Mouse (Mus musculus) lung, postnatal 36 days (tissue): Measurements from ENCODE around the gene Slco3a1.
A peak's percentile ranks its signal among the peaks of the same experiment; 100 is the strongest.

Experiments
- DNase-seq: peaks from one replicate; pipeline ENCODE4 v3.0.0; 2022; ENCODE audit warnings: mixed read lengths

Slco3a1 gene

DNA sequence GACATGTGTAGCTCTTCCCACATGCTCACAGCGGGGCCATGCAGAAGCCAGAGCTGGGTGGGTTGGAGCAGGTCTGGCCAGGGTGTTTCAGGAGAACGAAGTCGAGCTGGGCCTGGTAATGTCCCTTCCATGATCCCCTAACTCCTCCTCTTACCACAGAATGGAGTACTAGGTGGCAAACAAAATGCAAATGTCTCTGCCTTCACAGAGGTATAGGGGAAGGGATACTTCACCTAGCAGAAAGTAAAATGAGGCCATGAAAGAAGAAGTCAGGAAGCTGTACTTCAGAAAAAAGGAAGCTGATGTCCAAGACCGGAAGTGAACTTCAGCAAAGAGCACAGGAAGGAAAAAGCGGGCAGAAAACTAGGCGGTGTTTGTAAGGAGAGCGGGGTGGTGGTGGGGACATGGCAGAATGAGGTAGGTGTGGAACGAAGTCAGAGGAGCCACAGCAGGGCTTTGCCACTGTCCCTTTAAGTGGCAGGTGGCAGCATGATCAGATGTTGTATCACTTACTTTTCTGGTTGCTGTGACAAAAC lies 214.1 kb downstream of the Slco3a1 start:
- DNase-seq: no peak

DNA sequence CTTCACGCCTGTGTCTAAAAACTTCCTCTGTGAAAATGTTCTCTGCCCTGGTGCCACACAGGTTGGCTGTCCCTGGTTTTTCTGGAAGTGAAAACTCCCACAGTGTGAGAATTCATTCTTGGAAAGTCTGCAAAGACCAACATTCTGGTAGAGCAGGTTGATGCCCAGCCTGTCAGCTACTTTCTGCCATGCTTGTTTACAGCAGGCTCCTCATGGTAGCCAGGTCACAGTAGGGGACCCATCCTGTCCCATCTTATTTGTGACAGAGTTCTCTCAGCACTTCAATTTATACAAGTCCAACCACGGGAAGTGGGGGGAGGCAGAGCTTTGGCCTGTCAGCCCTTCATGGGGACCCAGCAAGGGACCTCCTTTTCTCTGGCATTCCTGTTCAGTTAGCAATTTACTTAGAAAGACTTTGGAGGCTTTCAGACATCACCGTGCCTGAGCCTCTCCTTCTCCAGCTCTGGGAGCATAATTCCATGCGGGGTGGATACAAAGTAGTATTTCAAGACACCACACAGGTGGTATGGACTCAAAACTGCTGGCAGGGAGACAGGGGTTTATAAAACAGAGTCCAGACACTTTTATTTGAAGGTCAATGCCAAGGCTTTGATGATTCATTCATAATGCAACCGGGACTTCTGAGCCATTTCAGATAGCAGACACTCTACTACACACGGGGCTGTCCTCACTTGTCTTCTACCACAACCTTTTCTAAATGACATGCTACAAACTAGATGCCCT lies 216.7 kb downstream of the Slco3a1 start:
- DNase-seq: no peak

DNA sequence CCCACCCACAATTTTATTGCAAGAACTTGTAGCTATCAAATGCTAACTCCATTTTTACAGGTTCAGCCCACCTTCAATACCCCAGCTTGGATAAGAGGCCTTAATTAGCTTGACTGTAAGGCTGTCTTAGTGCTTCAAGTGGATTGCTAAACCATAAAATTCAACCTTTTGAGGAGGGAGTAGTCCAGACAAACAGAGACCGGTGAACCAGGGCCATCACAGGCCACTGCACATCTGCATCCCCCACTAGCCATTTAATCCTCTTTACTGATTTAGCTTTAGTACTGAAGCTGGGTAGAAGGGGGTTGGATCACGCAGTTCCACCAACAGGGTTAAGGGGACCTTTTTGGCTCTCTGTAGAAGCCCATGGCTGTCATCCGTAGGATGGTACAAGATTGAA lies 222.3 kb downstream of the Slco3a1 start:
- DNase-seq: no peak

DNA sequence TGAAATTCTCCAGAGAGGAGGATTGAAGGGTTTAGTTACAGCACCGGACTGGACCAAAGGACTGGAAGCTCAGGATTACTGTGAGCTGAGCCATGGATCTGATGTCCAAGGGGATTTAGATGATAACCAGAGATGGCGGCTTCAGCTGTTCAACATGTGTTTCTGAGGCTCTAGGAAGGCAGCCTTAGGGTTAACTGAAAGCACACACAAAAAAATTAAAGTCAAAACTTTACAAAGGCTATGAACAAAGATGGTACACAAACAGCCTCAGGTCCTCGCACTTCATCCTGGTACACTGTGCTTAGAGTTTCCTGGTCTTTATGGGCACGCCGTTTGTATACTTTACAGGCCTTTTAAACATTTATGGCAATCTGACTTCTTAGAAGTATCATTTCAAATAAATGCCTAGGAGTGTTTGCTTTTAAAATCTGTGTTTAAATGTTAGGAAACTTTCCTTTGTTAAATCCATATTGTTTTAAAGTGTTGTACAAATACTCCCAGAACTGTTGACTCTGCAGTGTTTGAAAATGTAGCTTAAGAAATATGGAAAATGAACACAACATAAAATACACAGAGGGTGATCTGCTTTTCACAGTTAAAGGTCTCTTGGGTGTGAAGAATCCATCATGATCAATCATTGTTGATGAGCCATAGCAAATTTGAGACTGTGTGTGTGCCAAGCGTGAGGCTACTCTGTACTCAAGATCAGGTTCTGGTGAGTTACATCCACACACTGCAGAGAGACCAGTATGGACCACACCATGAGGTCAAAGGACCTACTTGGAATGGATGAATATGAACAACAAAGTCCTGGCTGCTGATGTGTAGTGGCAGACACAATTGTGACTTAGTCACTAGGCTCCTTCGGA lies 223.5 kb downstream of the Slco3a1 start:
- DNase-seq: no peak

DNA sequence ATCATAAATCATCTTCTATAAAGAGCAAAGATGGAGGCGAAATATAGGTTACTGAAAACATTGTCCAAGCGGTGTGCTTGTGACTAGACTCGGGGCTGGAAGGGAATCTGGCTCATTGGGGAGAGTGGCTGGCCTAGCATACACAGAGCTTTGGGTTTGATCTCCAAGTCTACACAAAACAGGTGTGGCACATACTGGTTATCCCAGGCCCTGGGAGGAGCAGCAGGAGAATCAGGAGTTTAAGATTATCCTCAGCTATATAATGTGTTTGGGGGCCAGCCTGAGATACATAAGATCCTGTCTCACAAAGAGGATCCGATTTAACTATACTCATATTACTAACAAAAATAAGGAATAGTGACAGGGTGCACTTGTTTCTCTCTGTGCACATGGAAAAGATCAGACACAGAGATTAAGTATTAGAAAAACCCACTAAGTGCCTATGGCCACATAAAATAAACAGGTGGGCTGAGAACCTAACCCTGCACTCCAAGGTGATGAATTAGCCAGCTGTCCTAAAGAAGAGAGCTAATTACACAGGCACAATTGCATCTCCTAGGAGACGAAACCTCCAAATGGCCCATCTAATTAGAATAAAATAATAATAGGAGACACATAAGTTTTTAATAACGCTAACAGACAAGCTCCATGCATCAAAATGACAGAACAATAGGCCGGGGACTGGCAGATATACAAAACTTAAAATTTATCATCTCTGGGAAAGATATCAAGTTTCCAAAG lies 224.3 kb downstream of the Slco3a1 start:
- no peak for DNase-seq

DNA sequence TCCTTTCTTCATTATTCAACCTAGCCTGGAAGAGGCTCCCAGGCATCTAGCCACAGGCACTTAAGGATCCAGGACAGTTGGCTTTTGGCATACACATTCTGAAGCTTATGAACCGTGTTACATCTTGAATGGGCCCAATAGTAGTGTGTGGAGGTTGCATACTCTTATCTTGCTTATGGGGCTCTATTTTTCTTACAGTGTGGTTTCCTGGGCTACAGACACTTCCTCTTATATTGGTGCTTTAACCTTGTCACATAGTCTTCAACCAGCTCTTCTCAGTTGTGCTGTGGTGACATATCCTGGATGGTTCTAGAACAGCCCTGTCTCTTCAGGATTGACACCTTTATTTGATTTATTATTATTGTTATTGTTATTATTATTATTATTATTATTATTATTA lies 225.6 kb downstream of the Slco3a1 start:
- no peak for DNase-seq

DNA sequence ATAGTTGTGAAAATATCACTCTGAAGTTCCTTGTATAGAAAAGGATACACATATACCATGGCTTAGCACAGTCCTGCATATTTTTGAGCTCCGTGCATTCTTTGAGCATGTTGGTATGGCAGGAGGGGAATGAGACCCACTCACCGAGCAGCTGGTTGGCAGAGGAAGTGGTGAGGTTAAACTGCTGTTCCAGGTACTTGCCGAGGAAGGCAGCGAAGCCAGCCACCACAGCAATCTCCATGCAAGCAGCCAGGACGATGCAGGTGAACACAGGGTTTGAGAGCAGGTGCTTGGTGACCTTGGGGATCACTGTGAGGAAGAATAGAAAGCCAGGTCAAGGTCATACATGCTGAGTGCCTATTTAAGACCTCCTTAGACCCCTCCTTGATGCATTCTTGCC lies 226.9 kb downstream of the Slco3a1 start:
- no peak for DNase-seq

DNA sequence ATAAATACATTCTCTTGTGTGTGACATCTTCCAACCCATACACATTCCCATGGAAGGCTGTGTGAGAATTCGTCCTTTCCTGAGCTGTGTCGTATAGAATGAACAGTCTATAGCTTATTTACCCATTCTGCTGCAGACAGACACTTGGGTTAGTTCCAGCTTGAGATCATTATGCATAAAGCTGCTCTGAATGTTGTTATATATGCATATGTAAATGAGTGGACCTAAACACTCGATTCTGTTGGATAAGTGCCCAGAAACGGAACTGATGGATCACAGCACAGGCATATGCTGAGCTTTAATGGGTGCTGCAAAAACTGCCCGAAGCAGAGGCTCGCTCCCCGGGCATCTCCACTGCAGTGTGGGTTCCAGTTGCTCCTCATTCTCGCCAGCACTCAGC lies 229.5 kb downstream of the Slco3a1 start:
- DNase-seq: no peak

DNA sequence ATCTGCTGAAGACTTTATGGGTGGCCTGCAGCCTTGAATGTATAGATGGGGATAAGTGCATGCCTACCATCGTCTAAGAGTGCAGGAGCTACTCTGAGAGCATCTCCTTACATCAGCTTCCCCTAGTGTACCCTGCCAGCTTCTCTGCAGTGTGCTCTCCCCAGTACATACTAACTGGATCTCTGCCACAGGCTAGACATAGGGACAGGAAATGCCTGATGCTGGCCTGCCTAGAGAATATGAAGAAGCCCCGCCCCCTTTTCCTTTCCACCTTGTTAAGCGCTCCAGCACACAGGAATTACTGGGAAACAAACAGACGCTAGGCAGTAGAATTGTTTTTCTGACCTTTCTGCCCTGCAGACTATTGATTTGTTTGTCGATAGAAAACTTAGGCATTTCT lies 230.9 kb downstream of the Slco3a1 start:
- peak; percentile 57 for DNase-seq

DNA sequence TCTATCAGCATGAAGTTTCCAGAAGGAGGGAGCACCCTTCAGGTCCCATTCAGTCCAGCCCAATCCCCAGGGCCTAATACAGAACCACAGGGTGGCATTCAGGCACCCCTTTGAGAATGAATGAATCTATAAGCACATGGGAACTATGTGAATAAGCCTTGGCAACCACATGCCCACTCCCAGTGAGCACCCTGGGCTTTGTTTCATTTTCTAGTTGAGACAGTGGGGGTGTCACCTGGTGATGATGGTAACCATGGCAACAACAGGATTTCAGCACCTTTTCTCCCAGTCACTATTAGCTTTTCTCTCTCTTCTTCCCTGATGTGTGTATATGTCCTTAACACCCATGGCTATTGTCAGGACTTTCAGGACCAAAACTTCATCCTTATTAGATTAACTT lies 231.4 kb downstream of the Slco3a1 start:
- no peak for DNase-seq

DNA sequence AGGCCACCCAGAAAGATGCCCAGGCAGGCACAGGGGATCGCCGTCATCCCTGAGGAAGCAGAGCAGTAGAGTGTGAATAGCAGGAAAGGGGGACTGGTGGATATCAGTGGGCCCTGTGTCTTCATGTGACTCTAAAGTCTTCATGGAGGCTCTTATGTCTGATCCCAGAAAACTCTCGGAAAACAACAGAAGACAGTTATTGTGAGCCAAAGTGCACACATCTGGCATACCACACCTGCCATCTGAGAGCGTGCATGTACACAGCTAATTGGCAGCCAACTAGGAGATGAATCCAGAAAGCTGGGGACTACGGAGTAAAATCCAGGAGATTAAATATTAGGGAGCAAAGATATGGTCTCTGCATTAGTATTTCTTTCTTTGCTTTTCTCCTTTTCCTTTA lies 233.9 kb downstream of the Slco3a1 start:
- DNase-seq: no peak

DNA sequence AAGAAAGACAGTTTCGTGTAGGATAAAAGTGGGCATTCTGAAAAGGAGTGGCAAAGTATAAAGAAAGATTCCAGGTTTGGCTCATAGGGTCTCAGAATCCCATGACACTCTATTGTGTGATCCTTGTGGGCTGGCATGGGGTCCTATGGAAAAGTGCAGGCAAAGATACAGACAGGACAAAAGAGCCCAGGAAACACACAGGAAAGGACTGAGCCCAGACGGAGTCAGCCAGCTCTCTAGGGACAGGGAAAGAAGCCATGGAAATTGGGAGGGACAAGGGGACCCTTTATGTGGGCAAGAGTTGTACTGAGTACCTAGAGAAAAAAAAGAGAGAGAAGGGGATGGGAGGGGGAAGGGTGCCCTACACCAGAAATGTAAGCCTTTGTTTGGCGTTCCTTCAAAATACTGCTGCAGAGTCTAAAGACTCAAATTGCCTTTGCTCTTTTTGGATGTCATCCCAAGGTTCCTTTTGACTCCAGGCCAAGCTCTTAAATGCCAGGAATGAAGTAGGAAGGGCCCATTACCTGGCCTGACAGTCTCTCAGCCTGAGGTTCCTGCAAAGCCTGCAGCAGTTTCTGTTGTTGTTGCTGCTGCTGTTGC lies 238.6 kb downstream of the Slco3a1 start:
- peak; percentile 67 for DNase-seq

DNA sequence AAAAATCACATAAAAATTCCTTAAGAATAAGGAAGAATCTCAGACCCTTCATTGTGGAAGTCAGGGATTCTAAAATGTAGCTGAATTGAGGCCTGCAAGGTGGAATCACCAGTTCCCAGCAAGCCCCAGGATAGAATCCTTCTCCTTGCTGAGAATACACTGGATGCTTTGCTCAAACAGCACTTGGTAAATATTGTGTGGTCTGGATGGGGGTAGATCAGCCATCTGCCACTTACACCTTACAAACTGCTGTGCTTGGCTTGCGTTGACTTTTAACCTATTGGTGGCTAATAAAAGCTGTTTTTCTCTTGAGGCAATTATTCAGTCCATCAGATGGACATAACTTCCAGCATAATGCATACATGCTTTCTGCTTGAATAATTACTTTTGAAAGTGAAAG lies 240.3 kb downstream of the Slco3a1 start:
- no peak for DNase-seq

DNA sequence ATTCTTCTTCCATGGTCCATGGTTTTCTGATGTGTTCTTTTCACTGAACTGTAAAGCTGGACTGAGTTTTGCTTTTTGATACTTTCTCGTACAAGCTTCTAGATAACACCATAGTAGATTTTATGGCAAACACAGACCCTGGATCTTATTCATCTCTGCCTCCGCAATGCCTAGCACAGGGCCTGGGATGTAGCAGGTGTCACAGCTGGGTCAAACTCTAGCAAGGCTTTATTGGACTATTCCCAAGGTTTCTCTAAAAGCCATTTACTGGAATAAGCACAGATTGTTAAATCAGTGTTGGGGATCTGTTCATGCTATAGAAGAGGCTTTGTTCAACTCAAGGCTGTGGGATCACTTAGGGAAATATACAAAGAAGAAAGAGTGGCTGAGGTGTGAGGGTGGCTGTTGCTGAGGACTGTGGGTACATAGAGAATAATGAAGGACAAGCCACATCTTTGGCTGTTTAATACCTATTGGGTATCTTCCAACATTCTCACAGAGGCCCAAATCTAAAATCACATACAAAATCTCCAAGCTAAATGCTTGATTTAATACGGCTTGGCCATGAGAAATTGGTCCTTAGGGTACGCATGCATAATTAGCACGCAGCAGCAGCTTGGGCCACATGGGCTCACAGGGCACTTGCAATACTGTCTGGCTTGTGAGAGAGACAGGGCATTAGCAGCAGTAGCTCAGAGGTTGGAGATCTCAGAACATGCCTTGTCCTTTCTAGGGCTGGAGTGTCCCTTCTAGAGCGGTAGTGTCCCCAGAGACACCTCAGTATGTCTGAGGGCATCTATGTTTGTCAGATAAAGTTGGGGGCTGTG lies 241.1 kb downstream of the Slco3a1 start:
- DNase-seq: no peak

DNA sequence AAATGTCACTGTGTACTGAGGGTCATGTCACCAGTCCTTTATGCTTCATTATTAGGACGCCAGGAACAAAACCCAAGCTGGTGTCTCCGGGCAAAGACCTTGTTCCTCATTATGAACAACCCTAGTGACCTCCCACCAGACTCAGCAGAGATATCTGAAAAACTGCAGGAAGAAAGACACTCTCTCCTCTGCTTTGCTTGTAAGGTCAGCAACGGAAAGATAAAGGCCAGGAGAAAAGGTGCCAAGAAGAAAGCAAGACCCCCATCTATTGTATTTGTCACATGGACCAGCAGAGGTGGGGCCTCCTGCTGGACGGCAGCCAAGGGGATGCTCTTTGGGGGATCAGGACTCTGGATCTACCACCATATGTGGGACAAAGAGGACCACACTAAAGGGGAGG lies 243.0 kb downstream of the Slco3a1 start:
- no peak for DNase-seq

DNA sequence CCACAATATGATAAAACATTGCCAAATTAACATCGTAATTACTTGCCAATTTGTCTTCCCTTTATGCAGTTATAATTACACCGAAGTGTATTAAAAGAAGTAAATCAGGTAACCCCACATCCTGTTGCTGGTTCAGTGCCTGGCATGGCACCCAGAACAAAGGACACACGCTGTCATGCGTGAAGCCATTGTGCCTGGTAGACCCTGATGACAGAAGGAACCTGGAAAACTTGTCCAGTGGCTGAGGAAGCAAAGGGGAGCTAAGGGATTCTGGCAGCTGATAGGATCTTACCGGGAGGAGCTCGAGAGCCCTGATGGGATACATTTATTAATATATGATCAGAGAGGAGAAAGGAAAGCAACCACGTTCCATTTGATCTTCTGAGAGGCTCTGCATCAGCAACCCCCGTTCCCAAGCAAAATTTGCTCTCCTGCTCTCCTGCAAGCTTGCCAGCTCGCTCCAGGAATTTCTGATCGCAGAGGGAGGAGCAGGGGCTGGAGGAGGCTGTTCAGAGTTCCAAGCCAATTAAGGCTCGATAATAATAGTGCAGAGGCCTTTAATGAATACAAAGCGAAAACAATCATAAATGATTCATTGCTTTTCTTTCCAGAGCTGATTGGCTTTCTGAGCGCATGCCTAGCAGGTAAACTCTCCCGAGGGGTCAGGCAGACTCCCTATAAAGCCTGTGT lies 250.8 kb downstream of the Slco3a1 start:
- DNase-seq: no peak

DNA sequence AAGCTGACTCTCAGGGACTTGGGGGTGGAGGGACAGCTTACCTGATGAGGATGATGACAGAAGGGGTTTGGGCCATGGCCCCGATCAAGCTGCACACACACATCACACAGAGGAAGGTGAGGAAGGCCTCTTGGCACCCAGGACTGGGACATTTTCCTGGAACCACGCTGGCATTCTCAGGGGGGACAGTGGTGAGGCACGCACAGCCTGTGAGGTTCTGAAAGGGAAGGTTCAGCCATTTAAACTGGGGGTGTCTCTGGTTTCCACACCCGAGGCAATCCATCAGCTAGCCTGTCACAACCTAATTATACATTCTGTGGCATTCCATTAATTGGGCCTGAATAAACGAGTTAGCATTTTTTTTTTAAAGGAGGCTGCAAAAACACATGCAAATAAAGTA lies 251.5 kb downstream of the Slco3a1 start:
- no peak for DNase-seq

DNA sequence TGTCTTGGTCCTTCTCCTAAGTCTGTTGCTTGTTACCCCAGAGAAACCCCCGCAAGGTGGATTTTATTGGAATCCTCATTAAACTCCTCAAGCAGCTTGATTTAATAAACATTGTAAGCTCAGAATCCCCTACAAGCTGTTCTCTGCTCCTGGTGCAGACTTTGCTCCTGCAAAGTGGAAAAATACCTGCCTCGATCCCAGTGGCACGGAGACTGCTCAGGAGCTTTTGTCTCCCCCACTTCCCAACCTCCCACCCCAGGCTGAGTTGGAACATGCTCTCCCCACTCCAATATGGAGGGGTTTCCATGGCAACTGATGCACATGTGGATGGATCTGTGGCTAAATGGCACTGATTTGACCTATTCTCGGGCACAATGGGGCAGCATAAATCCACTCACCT lies 268.0 kb downstream of the Slco3a1 start:
- DNase-seq: no peak

DNA sequence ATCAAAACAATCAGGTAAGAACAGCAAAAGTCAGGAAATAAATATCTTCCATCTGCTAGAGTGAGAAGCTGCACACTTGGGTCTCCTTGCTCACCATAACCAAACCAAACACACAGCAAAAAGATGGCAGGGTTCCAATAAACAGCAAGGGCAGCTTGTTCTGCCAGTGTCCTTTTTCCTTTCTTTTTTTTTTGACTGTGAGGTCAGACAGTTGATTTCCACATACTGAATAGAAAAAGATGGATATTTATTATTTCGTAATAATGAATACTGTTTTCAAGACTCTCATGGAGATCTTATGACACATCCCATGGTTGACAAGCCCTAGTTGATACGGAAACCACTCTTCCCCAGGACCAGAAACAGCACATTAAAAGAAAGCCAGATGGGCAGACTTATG lies 274.2 kb downstream of the Slco3a1 start:
- peak; percentile 23 for DNase-seq

DNA sequence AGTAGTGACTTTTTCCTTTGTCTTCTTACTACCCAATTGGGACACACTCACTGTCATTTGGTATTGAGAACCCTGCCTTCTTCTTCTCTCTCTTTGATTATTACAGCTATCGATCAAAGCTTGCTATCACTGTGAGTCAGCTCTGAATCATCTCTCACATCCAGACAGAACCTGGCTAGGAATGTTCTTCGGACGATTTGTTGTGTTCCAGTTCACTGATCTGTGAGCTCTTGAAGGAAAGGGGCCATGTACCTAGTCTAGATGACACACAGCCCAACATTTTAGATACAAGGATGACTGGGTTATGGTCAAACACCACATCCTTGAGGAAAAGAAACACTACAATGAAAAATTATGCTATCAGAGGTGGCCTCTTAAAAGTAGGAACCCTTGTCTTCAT lies 275.2 kb downstream of the Slco3a1 start:
- no peak for DNase-seq

DNA sequence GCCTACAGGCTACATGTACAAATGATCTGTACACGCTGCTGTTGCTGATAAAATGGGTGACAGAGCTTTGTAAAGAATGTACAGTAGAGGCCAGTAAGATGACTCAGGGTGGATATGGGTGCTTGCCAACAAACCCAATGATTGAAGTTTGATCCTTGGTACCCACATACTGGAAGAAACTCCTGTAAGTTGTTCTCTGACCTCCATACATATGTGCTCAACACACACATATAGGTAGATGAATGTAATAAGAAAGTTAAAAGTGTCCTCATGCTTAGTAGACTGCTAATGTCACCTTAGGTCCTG lies 284.5 kb downstream of the Slco3a1 start:
- no peak for DNase-seq
